Mouse (Mus musculus) hindbrain, embryonic 15.5 days (tissue): ENCODE measurements around the gene Sema3f. TPM values are rescaled to one million over a fixed set of nuclear protein-coding genes. Genes with fewer than 3 reads are reported as not detected.
A peak's percentile ranks its signal among the peaks of the same experiment; 100 is the strongest.

Experiments
- ATAC-seq: fragments of 200-750 bp; cut with Nextera tagmentation; 2 replicates; pipeline ENCODE4 v1.8.0; 2017; ENCODE audit warnings: low read depth, moderate number of reproducible peaks, moderate TSS enrichment; ENCODE audit not compliant: low FRiP score
- H3K27ac ChIP-seq: fragments of 300-500 bp; sonication (generic); replicated peaks from 2 replicates; pipeline ENCODE4 v1.5.1; 2015; ENCODE audit warnings: mild to moderate bottlenecking, inconsistent platforms
- H3K27me3 ChIP-seq: fragments of 300-500 bp; sonication (generic); 2 replicates; pipeline ENCODE4 v1.6.1; 2015; ENCODE audit warnings: control low read depth, inconsistent platforms
- H3K36me3 ChIP-seq: fragments of 300-500 bp; sonication (generic); 2 replicates; pipeline ENCODE4 v1.6.1; 2015; ENCODE audit warnings: control low read depth, inconsistent platforms
- H3K4me1 ChIP-seq: fragments of 300-500 bp; sonication (generic); replicated peaks from 2 replicates; pipeline ENCODE4 v1.6.1; 2015; ENCODE audit warnings: control low read depth, inconsistent platforms
- H3K4me2 ChIP-seq: fragments of 300-500 bp; sonication (generic); 2 replicates; pipeline ENCODE4 v1.6.1; 2015; ENCODE audit warnings: moderate library complexity, mild to moderate bottlenecking, inconsistent platforms
- H3K4me3 ChIP-seq: fragments of 300-500 bp; sonication (generic); 2 replicates; pipeline ENCODE4 v1.5.1; 2015; ENCODE audit warnings: mild to moderate bottlenecking, inconsistent platforms
- H3K9ac ChIP-seq: fragments of 300-500 bp; sonication (generic); 2 replicates; pipeline ENCODE4 v1.6.1; 2015; ENCODE audit warnings: inconsistent platforms
- H3K9me3 ChIP-seq: fragments of 300-500 bp; sonication (generic); 2 replicates; pipeline ENCODE4 v1.6.1; 2016; ENCODE audit warnings: control low read depth, inconsistent platforms
- WGBS: fragments of 180-500 bp; shearing (Covaris S2); methylation state at CpG from one replicate; pipeline ENCODE4 v1.1.7; 2015; 5-methylcytosine and 5-hydroxymethylcytosine counted together
- polyA plus RNA-seq: library from polyadenylated mRNA; unstranded; fragments of >200 nt; fragmentation: Nextera tagmentation; extraction: Ambion mirVana; gene quantifications from 2 replicates; pipeline ENCODE4 v1.2.1, GENCODE M21; 2015

The Sema3f gene
- polyA plus RNA-seq, 1 experiment from 2014 or later: 14.0 TPM

GRCm38 (mm10) chr9:107635279-107636028, 74.8 kb downstream of the Sema3f start, which contains the start of gene Gnai2:
Gnai2 (minus strand) TSS chr9:107635367.
- Histone ChIP-seq H3K4me2 (peak within 1 kb of the TSS; percentile 70), H3K36me3 (no peaks in the 10 kb centered on the region), H3K4me3 (peak within 1 kb of the TSS; percentile 87), H3K27me3 (no peaks in the 10 kb centered on the region), H3K9ac (peak within 1 kb of the TSS; percentile 96), H3K9me3 (no peaks in the 10 kb centered on the region), H3K27ac (peak within 1 kb of the TSS; percentile 89), H3K4me1 (peaks cover 65% of the 10 kb centered on the region)
- WGBS: 3% methylated on average over 36 of the region's 38 CpGs
- ATAC-seq: peak; percentile 89

- Histone ChIP-seq H3K9ac (peak overlapping the region; percentile 96), H3K4me3 (peak overlapping the region; percentile 87), H3K9me3 (no peaks in the 10 kb centered on the region), H3K4me2 (peak overlapping the region; percentile 70), H3K4me1 (peaks cover 74% of the 10 kb centered on the region), H3K27me3 (no peaks in the 10 kb centered on the region), H3K27ac (peak overlapping the region; percentile 89), H3K36me3 (no peaks in the 10 kb centered on the region)
- WGBS: 0% methylated on average over 35 of the region's 35 CpGs
- no peak for ATAC-seq
These were observed 75.6 kb downstream of the Sema3f start for GRCm38 (mm10) chr9:107634406-107635278.

GRCm38 (mm10) chr9:107633661-107634405, 76.4 kb downstream of the Sema3f start:
- no peaks in the 10 kb centered on the region for H3K36me3 ChIP-seq
- under 1% methylated on average over 15 of the region's 15 CpGs for WGBS
- no peaks in the 10 kb centered on the region for H3K27me3 ChIP-seq
- H3K4me2 ChIP-seq: peak overlapping the region; percentile 70
- peaks cover 82% of the 10 kb centered on the region for H3K4me1 ChIP-seq
- no peak for ATAC-seq
- H3K4me3 ChIP-seq: peak overlapping the region; percentile 87
- H3K27ac ChIP-seq: peak overlapping the region; percentile 89
- no peaks in the 10 kb centered on the region for H3K9me3 ChIP-seq
- H3K9ac ChIP-seq: peak overlapping the region; percentile 96

- 1% methylated on average over 33 of the region's 33 CpGs for WGBS
- H3K36me3 ChIP-seq: no peaks in the 10 kb centered on the region
- peak; percentile 7; the same call in 1 of the 2 replicates for ATAC-seq
- H3K4me3 ChIP-seq: peak overlapping the region; percentile 87
- no peaks in the 10 kb centered on the region for H3K27me3 ChIP-seq
- peak overlapping the region; percentile 96 for H3K9ac ChIP-seq
- H3K4me1 ChIP-seq: peaks cover 88% of the 10 kb centered on the region
- peak overlapping the region; percentile 89 for H3K27ac ChIP-seq
- no peaks in the 10 kb centered on the region for H3K9me3 ChIP-seq
- H3K4me2 ChIP-seq: peak overlapping the region; percentile 70
These were observed 77.1 kb downstream of the Sema3f start for GRCm38 (mm10) chr9:107633091-107633660.

GRCm38 (mm10) chr9:107632478-107632877, 77.8 kb downstream of the Sema3f start:
- Histone ChIP-seq H3K9me3 (no peaks in the 10 kb centered on the region), H3K27ac (peak overlapping the region; percentile 89), H3K9ac (peak overlapping the region; percentile 96), H3K36me3 (no peaks in the 10 kb centered on the region), H3K4me1 (peaks cover 93% of the 10 kb centered on the region), H3K4me3 (peak overlapping the region; percentile 87), H3K4me2 (peak overlapping the region; percentile 70), H3K27me3 (no peaks in the 10 kb centered on the region)
- ATAC-seq: no peak
- 24% methylated on average over 6 of the region's 6 CpGs for WGBS

- Histone ChIP-seq H3K9me3 (no peaks in the 10 kb centered on the region), H3K4me3 (peak overlapping the region; percentile 87), H3K36me3 (no peaks in the 10 kb centered on the region), H3K27me3 (no peaks in the 10 kb centered on the region), H3K9ac (peak overlapping the region; percentile 96; the same call in 1 of the 2 replicates), H3K4me2 (peak overlapping the region; percentile 70), H3K4me1 (peaks cover 93% of the 10 kb centered on the region), H3K27ac (peak overlapping the region; percentile 89)
- no peak for ATAC-seq
- 51% methylated on average over 8 of the region's 8 CpGs for WGBS
These were observed 78.4 kb downstream of the Sema3f start for GRCm38 (mm10) chr9:107631861-107632260.

Other genes starting within 250 kb of the Sema3f start
- 48.1 and 48.5 TPM in 2 replicates for gene Tmem115, start 176.5 kb downstream of the Sema3f start, polyA plus RNA-seq
- gene Cyb561d2, start 168.3 kb downstream of the Sema3f start, polyA plus RNA-seq: 45.3 and 47.3 TPM in 2 replicates
- gene Nprl2, start 168.2 kb downstream of the Sema3f start, polyA plus RNA-seq: 69.2 and 70.2 TPM in 2 replicates
- 3.4 and 4.3 TPM in 2 replicates for gene Zmynd10, start 163.2 kb downstream of the Sema3f start, polyA plus RNA-seq
- 43.6 and 43.9 TPM in 2 replicates for gene Rassf1, start 158.9 kb downstream of the Sema3f start, polyA plus RNA-seq
- gene Tusc2, start 147.2 kb downstream of the Sema3f start, polyA plus RNA-seq: 119 and 129 TPM in 2 replicates
- gene Hyal2, start 142.5 kb downstream of the Sema3f start, polyA plus RNA-seq: 65.8 and 67.4 TPM in 2 replicates
- 7.5 and 8.4 TPM in 2 replicates for gene Hyal1, start 133.5 kb downstream of the Sema3f start, polyA plus RNA-seq
- gene Naa80, start 131.6 kb downstream of the Sema3f start, polyA plus RNA-seq: 17.6 and 19.5 TPM in 2 replicates
- gene Hyal3, start 129.7 kb downstream of the Sema3f start, polyA plus RNA-seq: 1.8 and 2.2 TPM in 2 replicates
- 16.3 and 17.3 TPM in 2 replicates for gene Ifrd2, start 122.8 kb downstream of the Sema3f start, polyA plus RNA-seq
- 4.6 and 5.1 TPM in 2 replicates for gene Sema3b, start 101.2 kb downstream of the Sema3f start, polyA plus RNA-seq
- 332 and 343 TPM in 2 replicates for gene Gnai2, start 75.1 kb downstream of the Sema3f start, polyA plus RNA-seq
- 41.4 and 43.3 TPM in 2 replicates for gene Slc38a3, start 40.9 kb downstream of the Sema3f start, polyA plus RNA-seq
- 2.0 and 3.6 TPM in 2 replicates for gene Gnat1, start 30.8 kb downstream of the Sema3f start, polyA plus RNA-seq
- gene Rbm5, start 60.5 kb upstream of the Sema3f start, polyA plus RNA-seq: 230 and 247 TPM in 2 replicates
- gene Rbm6, start 162.8 kb upstream of the Sema3f start, polyA plus RNA-seq: 94.5 and 97.0 TPM in 2 replicates
- 22.9 and 24.3 TPM in 2 replicates for gene Mon1a, start 177.7 kb upstream of the Sema3f start, polyA plus RNA-seq
- 1.4 and 1.9 TPM in 2 replicates for gene Mst1r, start 196.4 kb upstream of the Sema3f start, polyA plus RNA-seq
- gene Actl11, start 218.0 kb upstream of the Sema3f start, polyA plus RNA-seq: not detected in 2 replicates
- gene Camkv, start 225.2 kb upstream of the Sema3f start, polyA plus RNA-seq: 38.9 and 47.2 TPM in 2 replicates
- gene Traip, start 239.7 kb upstream of the Sema3f start, polyA plus RNA-seq: 8.4 and 10.5 TPM in 2 replicates